Mouse (Mus musculus) heart, postnatal 0 days (tissue): Measurements from ENCODE around the gene Chpt1. TPM values are rescaled to one million over a fixed set of nuclear protein-coding genes. Genes with fewer than 3 reads are reported as not detected.
A peak's percentile ranks its signal among the peaks of the same experiment; 100 is the strongest.

Experiments
- ATAC-seq: fragments of 200-750 bp; cut with Nextera tagmentation; 2 replicates; pipeline ENCODE4 v1.8.0; 2017; ENCODE audit warnings: low read depth, moderate number of reproducible peaks, moderate library complexity; ENCODE audit not compliant: insufficient read depth
- DNase-seq: peaks from one replicate; pipeline ENCODE4 v3.0.0-alpha.2; 2016; ENCODE audit warnings: low spot score
- H3K27ac ChIP-seq: fragments of 300-500 bp; sonication (generic); 2 replicates; pipeline ENCODE4 v1.5.1; 2014; ENCODE audit warnings: low read depth, mild to moderate bottlenecking
- H3K27me3 ChIP-seq: fragments of 300-500 bp; sonication (generic); 2 replicates; pipeline ENCODE4 v1.6.1; 2014; ENCODE audit warnings: low read length, mixed read lengths; ENCODE audit not compliant: control insufficient read depth, insufficient read depth
- H3K36me3 ChIP-seq: fragments of 300-500 bp; sonication (generic); replicated peaks from 2 replicates; pipeline ENCODE4 v1.6.1; 2014; ENCODE audit warnings: low read length, mixed read lengths; ENCODE audit not compliant: control insufficient read depth, insufficient read depth
- H3K4me1 ChIP-seq: fragments of 300-500 bp; sonication (generic); 2 replicates; pipeline ENCODE4 v1.6.1; 2014; ENCODE audit warnings: antibody characterized with exemption; ENCODE audit not compliant: control insufficient read depth, insufficient read depth
- H3K4me2 ChIP-seq: fragments of 300-500 bp; sonication (generic); 2 replicates; pipeline ENCODE4 v1.6.1; 2014; ENCODE audit warnings: low read depth, mild to moderate bottlenecking, low read length, moderate library complexity
- H3K4me3 ChIP-seq: fragments of 300-500 bp; sonication (generic); 2 replicates; pipeline ENCODE4 v1.5.1; 2014; ENCODE audit warnings: low read depth, low read length
- H3K9ac ChIP-seq: fragments of 300-500 bp; sonication (generic); replicated peaks from 2 replicates; pipeline ENCODE4 v1.6.1; 2014; ENCODE audit warnings: low read depth, low read length, mixed read lengths
- H3K9me3 ChIP-seq: fragments of 300-500 bp; sonication (generic); replicated peaks from 2 replicates; pipeline ENCODE4 v1.6.1; 2016; ENCODE audit warnings: low read length; ENCODE audit not compliant: control insufficient read depth
- CTCF ChIP-seq: IDR thresholded peaks from 2 replicates; pipeline ENCODE4 v1.5.1; 2016; ENCODE audit warnings: antibody characterized with exemption, control low read depth, low read depth
- EP300 ChIP-seq: IDR thresholded peaks from 2 replicates; pipeline ENCODE4 v1.6.1; 2016; ENCODE audit warnings: antibody characterized with exemption, low read depth
- WGBS: fragments of 180-500 bp; shearing (Covaris S2); extraction: QIAGEN DNeasy Blood & Tissue Kit; methylation state at CpG from one replicate; pipeline ENCODE4 v1.1.7; 2014; 5-methylcytosine and 5-hydroxymethylcytosine counted together
- polyA plus RNA-seq: library from polyadenylated mRNA; unstranded; fragments of >200 nt; fragmentation: Nextera tagmentation; extraction: Ambion mirVana; gene quantifications from 2 replicates; pipeline ENCODE4 v1.2.1, GENCODE M21; 2015
- total RNA-seq: library from RNA; depleted of rRNA; stranded (reverse); fragments of >200 nt; gene quantifications from 2 replicates; pipeline ENCODE4 v1.2.3, GENCODE M21; 2014; ENCODE audit warnings: low replicate concordance

Chpt1 gene
- total and polyA plus RNA-seq, 2 experiments from 2014 or later = 99.9 to 142 TPM

GRCm38 (mm10) chr10:88426896-88427295, 77.0 kb downstream of the Chpt1 start:
- Histone ChIP-seq H3K9ac (no peak overlapping the region), H3K4me3 (no peak overlapping the region), H3K27ac (no peak overlapping the region), H3K27me3 (no peaks in the 10 kb centered on the region), H3K9me3 (no peaks in the 10 kb centered on the region), H3K4me1 (no peaks in the 10 kb centered on the region), H3K4me2 (no peak overlapping the region), H3K36me3 (peaks cover 56% of the 10 kb centered on the region)
- ATAC-seq = no peak
- WGBS = 54% methylated on average over 5 of the region's 5 CpGs
- TF ChIP-seq CTCF (no peak), EP300 (no peak)
- no peak for DNase-seq

DNA sequence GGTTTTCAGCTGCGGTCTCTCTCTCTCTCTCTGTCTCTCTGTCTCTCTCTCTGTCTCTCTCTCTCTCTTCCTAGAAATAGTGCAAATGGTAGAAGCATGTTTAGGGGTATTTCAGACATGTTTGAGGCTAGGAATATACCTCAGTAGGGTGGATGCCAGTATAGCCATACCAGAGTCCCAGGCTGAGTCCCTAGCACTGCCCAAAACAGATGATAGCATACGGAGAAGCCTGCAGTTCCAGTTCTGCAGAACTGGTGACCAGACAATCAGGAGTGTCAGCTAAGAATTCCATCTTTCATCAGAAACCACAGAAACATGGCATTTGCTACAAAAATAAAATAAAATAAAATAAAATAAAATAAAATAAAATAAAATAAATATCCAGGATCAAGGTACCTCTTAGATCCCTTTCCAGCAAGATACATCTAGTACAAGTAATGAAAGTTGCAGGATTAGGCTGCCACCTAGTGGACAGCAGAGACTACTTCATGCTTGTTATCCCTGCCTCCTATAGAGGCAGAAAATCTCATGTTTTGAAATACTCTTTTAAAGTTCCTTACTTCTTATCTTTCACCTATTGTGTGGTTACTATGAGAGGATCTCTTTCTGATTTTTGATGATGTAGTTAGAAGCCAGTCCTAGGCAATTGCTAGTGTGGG, 77.6 kb downstream of the Chpt1 start:
- Histone ChIP-seq H3K4me2 (no peak overlapping the region), H3K9me3 (no peaks in the 10 kb centered on the region), H3K9ac (no peak overlapping the region), H3K4me3 (no peak overlapping the region), H3K4me1 (peaks cover under 1% of the 10 kb centered on the region; the same call in 1 of the 2 replicates), H3K36me3 (peaks cover 52% of the 10 kb centered on the region), H3K27me3 (no peaks in the 10 kb centered on the region), H3K27ac (no peak overlapping the region)
- DNase-seq = peak; percentile 79
- 98% methylated on average over 2 of the region's 2 CpGs for WGBS
- peak; percentile 71; the same call in 1 of the 2 replicates for ATAC-seq
- TF ChIP-seq CTCF = peak; percentile 77
- TF ChIP-seq EP300 = no peak

GRCm38 (mm10) chr10:88420655-88421435, 83.0 kb downstream of the Chpt1 start:
- Histone ChIP-seq H3K27me3 (no peaks in the 10 kb centered on the region), H3K4me1 (peaks cover 5% of the 10 kb centered on the region), H3K4me3 (no peak overlapping the region), H3K9ac (no peak overlapping the region), H3K4me2 (peak overlapping the region; percentile 2; the same call in 1 of the 2 replicates), H3K36me3 (peaks cover 39% of the 10 kb centered on the region), H3K27ac (peak overlapping the region; percentile 58), H3K9me3 (no peaks in the 10 kb centered on the region)
- peak; percentile 61 for DNase-seq
- peak; percentile 89 for ATAC-seq
- TF ChIP-seq EP300 = no peak
- TF ChIP-seq CTCF = no peak
- WGBS = 52% methylated on average over 19 of the region's 19 CpGs

DNA sequence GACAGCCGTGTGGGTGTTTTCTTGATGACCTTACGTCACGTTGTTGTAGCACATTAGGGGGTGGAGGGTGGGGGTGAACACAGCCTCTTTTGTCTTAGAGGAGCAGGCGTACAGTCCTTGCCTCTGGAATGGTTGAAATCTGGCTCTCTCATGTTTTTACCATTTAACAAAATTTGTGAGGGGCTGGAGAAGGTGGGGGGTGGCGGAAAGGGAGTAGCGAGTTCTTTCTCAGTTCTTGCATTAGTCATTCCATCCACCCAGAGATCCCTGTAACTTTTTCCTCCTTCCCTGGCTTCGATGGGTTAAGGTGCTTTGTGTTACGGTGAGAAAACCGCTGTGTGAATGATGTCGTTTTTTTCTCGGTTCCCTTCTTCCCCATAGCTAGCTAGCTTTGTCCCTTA, 83.7 kb downstream of the Chpt1 start:
- DNase-seq (no peak), ATAC-seq (no peak)
- no peaks in the 10 kb centered on the region for H3K27me3 ChIP-seq
- H3K36me3 ChIP-seq = peaks cover 45% of the 10 kb centered on the region
- peak overlapping the region; percentile 58 for H3K27ac ChIP-seq
- 0 out of 2 replicates have a peak overlapping the region, but pooled peaks have one; percentile 2 for H3K4me2 ChIP-seq
- peaks cover 5% of the 10 kb centered on the region for H3K4me1 ChIP-seq
- no peak for TF ChIP-seq EP300
- TF ChIP-seq CTCF = no peak
- no peak overlapping the region for H3K9ac ChIP-seq
- H3K4me3 ChIP-seq = no peak overlapping the region
- 73% methylated on average over 11 of the region's 11 CpGs for WGBS
- no peaks in the 10 kb centered on the region for H3K9me3 ChIP-seq

GRCm38 (mm10) chr10:88417686-88418085, 86.2 kb downstream of the Chpt1 start:
- ATAC-seq = no peak

More at GRCm38 (mm10) chr10:88417686-88418085, 86.2 kb downstream of the Chpt1 start:
- Histone ChIP-seq H3K4me1 (peaks cover 5% of the 10 kb centered on the region), H3K36me3 (peaks cover 48% of the 10 kb centered on the region), H3K4me2 (no peak overlapping the region), H3K27me3 (no peaks in the 10 kb centered on the region), H3K27ac (no peak overlapping the region), H3K9ac (no peak overlapping the region), H3K4me3 (no peak overlapping the region), H3K9me3 (no peaks in the 10 kb centered on the region)
- WGBS = 85% methylated on average over 5 of the region's 5 CpGs
- TF ChIP-seq EP300 (no peak), CTCF (no peak)
- no peak for DNase-seq
